Mouse (Mus musculus): ENCODE data around the gene B4galnt2. TPM values are rescaled to one million over a fixed set of nuclear protein-coding genes. Genes with fewer than 3 reads are reported as not detected.
A peak's percentile ranks its signal among the peaks of the same experiment; 100 is the strongest.
"Not testable (repeated sequence)": the region's sequence is repeated elsewhere in the genome, so short reads cannot be mapped to it uniquely, and the experiment has no call there.

The B4galnt2 gene
- polyA plus RNA-seq, 1 experiment from 2014 or later, result not detected

DNA sequence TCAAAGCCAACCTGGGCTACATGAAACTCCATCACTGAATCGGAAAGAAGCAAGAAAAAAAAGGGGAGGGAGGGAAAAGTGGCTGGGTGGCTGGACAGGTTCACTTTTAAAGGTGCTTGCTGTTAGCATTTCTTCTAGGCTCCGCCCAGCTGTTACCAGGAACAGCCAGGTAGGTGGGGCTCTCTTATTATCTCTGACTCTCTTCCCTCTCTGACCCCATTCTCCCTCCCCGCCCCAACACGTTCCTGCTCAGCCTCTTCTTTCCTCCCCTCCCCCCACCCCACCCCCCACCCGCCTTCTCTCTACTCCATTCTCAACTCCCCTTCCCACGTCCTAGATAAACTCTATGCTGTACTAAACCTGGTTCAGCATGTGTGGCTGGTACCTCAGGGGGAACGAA, 3.1 kb downstream of the B4galnt2 start:
- H3K4me2 ChIP-seq (replicated peaks), result no peak overlapping the region
- H3K36me3 ChIP-seq (replicated peaks; ENCODE audit: control insufficient read depth, insufficient read depth), result no peaks in the 10 kb centered on the region
- H3K27ac ChIP-seq, result no peak overlapping the region
- DNase-seq (ENCODE audit: low spot score), result no peak
- no peaks in the 10 kb centered on the region for H3K9me3 ChIP-seq (ENCODE audit: control insufficient read depth, low read length)
- H3K9ac ChIP-seq, result no peak overlapping the region
- peaks cover 5% of the 10 kb centered on the region for H3K4me1 ChIP-seq (replicated peaks; ENCODE audit: control insufficient read depth, insufficient read depth, low read length)
- peaks cover 64% of the 10 kb centered on the region for H3K27me3 ChIP-seq (ENCODE audit: control insufficient read depth, insufficient read depth, low read length)
- H3K4me3 ChIP-seq (replicated peaks; ENCODE audit: low read length), result no peak overlapping the region
- no peak for ATAC-seq (ENCODE audit: low FRiP score)
- 20% methylated on average over 7 of the region's 7 CpGs for WGBS

DNA sequence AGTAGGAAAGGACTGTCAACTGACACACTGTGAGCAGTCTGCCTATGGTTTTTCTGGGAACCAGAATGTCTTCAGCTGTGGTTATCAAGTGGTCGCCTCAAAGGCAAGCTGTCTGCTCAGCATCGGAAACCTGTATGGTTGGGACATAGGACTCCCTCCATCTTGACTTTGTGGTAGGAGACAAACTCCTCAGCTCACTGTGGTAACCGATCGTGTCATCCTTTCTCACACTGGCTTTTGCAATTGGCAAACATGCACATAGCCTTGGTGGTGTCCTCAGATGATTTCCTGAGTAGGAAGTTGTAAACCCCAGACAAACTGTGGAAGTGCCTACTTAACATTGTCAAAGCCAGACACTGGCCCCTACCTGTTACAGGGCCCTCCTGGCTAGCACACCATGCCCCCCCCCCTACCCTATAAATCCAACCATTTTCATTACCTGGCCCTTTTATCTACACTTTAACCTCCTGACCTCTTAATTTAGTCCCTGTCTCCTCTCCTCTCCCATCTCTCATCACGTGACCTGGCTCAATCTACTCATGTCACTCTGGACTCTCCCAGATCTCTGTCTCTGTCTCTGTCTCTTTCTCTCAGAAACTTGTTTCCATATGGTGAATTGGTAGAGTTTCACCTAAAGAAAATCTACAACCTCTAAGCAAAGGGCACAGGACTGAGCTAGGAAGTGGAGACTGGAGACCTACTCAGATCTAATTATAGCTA, 6.7 kb downstream of the B4galnt2 start:
- Histone ChIP-seq H3K9ac (no peak overlapping the region), H3K4me2 (replicated peaks) (no peak overlapping the region), H3K4me1 (replicated peaks; ENCODE audit: control insufficient read depth, insufficient read depth, low read length) (no peaks in the 10 kb centered on the region), H3K27ac (no peak overlapping the region), H3K27me3 (ENCODE audit: control insufficient read depth, insufficient read depth, low read length) (peaks cover 28% of the 10 kb centered on the region), H3K36me3 (replicated peaks; ENCODE audit: control insufficient read depth, insufficient read depth) (no peaks in the 10 kb centered on the region), H3K4me3 (replicated peaks; ENCODE audit: low read length) (no peak overlapping the region), H3K9me3 (ENCODE audit: control insufficient read depth, low read length) (no peaks in the 10 kb centered on the region)
- ATAC-seq (ENCODE audit: low FRiP score), result no peak
- DNase-seq (ENCODE audit: low spot score), result no peak
- WGBS, result 88% methylated on average over 5 of the region's 5 CpGs

DNA sequence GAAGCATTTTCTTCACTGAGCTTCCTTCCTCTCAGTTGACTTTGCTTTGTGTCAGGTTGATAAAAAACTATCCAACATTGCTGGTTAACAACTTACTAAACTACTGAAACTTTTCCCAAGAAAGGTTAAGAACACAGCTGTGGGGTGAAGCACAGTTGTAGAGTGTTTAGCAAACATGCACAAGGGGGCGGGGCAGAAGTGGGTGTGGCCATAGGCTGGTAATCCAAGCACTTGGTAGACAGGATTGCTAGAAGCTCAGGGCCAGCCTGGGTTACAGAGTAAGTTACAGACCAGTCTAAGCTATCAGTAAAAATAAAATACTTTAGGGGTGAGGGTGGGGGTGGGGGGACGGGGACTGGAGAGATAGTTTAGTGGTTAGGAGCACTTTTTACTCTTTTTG, 10.4 kb downstream of the B4galnt2 start:
- H3K9ac ChIP-seq, result no peak overlapping the region
- H3K4me3 ChIP-seq (replicated peaks; ENCODE audit: low read length), result no peak overlapping the region
- no peaks in the 10 kb centered on the region for H3K9me3 ChIP-seq (ENCODE audit: control insufficient read depth, low read length)
- DNase-seq (ENCODE audit: low spot score) (no peak), ATAC-seq (ENCODE audit: low FRiP score) (no peak)
- H3K27ac ChIP-seq, result no peak overlapping the region
- WGBS, result 68% methylated on average over 2 of the region's 2 CpGs
- H3K36me3 ChIP-seq (replicated peaks; ENCODE audit: control insufficient read depth, insufficient read depth), result no peaks in the 10 kb centered on the region
- H3K4me1 ChIP-seq (replicated peaks; ENCODE audit: control insufficient read depth, insufficient read depth, low read length), result no peaks in the 10 kb centered on the region
- H3K27me3 ChIP-seq (ENCODE audit: control insufficient read depth, insufficient read depth, low read length), result no peaks in the 10 kb centered on the region; the same call in 1 of the 2 replicates
- no peak overlapping the region for H3K4me2 ChIP-seq (replicated peaks)

DNA sequence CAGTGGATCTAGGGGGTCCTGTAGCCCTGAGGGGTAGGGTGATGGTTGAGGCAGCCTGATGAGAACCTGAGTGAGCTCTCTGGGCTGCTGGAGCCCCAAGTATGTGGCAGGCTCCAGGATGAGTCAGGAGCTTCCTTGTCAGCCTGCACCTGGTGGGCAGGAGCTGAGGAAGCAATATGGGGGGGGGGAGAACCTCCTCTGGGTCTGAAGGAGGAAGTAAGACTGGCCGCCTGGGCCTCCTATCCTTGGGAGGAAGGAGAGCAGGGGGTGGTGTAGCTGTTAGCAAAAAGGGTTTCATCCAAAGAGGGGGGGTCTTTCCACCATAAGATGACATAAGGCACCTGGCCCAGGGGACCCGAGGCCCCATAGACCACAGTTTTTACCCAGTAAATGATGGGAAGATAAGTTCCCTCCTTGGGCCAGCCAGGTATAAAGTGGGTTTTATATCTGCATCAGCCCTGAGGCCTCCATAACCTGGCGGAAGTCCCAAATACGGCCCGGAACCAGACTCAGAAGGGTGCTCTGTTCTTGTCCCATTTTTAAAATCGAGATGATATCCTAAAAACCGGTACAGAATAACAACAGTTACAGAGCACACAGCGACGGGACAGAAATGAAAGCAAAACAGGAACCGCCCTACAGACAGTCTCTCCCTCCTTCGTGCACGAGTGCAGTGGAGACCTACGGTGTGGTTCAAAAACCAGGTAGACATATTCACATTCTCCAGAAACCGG, 18.1 kb downstream of the B4galnt2 start:
- ATAC-seq (ENCODE audit: low FRiP score) (no peak), DNase-seq (ENCODE audit: low spot score) (no peak)
- Histone ChIP-seq H3K36me3 (replicated peaks; ENCODE audit: control insufficient read depth, insufficient read depth) (no peaks in the 10 kb centered on the region), H3K9ac (no peak overlapping the region), H3K9me3 (ENCODE audit: control insufficient read depth, low read length) (no peaks in the 10 kb centered on the region), H3K4me1 (replicated peaks; ENCODE audit: control insufficient read depth, insufficient read depth, low read length) (no peaks in the 10 kb centered on the region), H3K27me3 (ENCODE audit: control insufficient read depth, insufficient read depth, low read length) (no peaks in the 10 kb centered on the region), H3K4me2 (replicated peaks) (no peak overlapping the region), H3K27ac (no peak overlapping the region), H3K4me3 (replicated peaks; ENCODE audit: low read length) (no peak overlapping the region)
- WGBS, result 84% methylated on average over 14 of the region's 14 CpGs

DNA sequence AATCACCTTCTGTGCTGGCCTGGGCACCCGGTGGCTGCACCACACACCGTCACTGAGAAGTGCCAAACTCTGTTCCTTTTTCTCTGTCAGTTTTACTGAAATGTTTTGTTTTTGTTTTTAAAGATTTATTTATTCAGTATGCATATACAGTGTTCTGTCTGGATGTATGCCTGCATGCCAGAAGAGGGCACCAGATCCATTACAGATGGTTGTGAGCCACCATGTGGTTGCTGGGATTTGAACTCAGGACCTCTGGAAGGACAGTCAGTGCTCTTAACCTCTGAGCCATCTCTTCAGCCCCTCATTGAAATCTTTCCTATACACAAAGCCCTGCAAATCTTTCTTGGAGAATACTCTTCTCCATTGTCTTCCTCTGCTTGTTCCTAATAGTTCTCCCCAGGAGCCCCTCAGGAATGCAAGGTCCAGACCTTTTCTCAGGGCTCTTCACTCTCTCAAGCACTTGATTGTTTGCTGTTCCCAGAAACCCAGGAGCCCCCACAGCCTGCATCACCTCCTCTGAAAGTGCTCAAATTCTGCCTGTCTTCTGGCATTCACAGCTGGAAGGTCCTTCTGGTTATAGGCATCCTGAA, 24.1 kb downstream of the B4galnt2 start:
- H3K4me2 ChIP-seq (replicated peaks), result no peak overlapping the region
- no peak overlapping the region for H3K9ac ChIP-seq
- no peaks in the 10 kb centered on the region for H3K4me1 ChIP-seq (replicated peaks; ENCODE audit: control insufficient read depth, insufficient read depth, low read length)
- no peak overlapping the region for H3K4me3 ChIP-seq (replicated peaks; ENCODE audit: low read length)
- WGBS, result 65% methylated on average over 2 of the region's 2 CpGs
- no peak for DNase-seq (ENCODE audit: low spot score)
- no peaks in the 10 kb centered on the region for H3K9me3 ChIP-seq (ENCODE audit: control insufficient read depth, low read length)
- H3K36me3 ChIP-seq (replicated peaks; ENCODE audit: control insufficient read depth, insufficient read depth), result no peaks in the 10 kb centered on the region
- no peak overlapping the region for H3K27ac ChIP-seq
- ATAC-seq (ENCODE audit: low FRiP score), result no peak
- no peaks in the 10 kb centered on the region for H3K27me3 ChIP-seq (ENCODE audit: control insufficient read depth, insufficient read depth, low read length)

DNA sequence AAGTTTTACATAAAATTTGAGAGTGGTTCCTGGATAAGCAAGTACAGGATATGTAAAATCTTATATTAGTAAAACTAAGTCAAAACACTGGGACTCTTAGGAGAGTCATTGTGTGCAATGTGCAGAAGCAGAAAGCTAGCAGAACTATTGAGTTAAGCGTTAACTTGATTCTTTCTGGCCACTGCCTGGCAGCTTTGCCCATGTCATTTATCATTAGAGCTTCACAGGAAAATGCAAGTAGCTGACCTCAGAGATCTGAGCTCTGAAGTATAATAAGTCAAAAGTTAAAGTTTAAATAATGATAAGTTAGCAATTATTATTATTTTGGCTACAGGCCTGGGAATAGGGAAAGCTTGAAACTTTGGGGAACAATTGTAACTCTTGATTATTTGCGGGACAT, 34.8 kb downstream of the B4galnt2 start:
- H3K4me2 ChIP-seq (replicated peaks); H3K9me3 ChIP-seq (ENCODE audit: control insufficient read depth, low read length); H3K9ac ChIP-seq; H3K4me1 ChIP-seq (replicated peaks; ENCODE audit: control insufficient read depth, insufficient read depth, low read length); H3K27me3 ChIP-seq (ENCODE audit: control insufficient read depth, insufficient read depth, low read length); H3K27ac ChIP-seq; DNase-seq (ENCODE audit: low spot score); H3K36me3 ChIP-seq (replicated peaks; ENCODE audit: control insufficient read depth, insufficient read depth); H3K4me3 ChIP-seq (replicated peaks; ENCODE audit: low read length); ATAC-seq (ENCODE audit: low FRiP score): not testable (repeated sequence)
- 74% methylated on average over 2 of the region's 2 CpGs for WGBS

DNA sequence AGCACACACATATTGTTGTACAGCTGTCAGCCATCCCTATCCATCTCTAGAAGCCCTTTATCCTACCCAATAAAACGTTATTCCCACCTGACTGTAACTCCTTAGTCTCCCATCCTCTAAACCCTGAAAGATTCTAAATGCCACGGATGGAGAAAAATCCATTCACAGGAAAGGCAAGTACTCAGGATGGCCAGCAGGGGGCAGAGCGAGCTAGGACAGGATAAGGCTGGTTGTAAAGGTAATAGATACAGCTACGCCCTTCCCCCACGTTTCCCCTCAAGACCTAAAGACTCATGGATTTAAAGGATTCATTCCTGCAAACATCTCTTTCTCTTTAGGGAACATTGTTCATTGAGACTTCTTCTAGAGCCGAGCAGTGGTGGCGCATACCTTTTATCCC, 38.4 kb downstream of the B4galnt2 start:
- no peaks in the 10 kb centered on the region for H3K9me3 ChIP-seq (ENCODE audit: control insufficient read depth, low read length)
- H3K36me3 ChIP-seq (replicated peaks; ENCODE audit: control insufficient read depth, insufficient read depth), result no peaks in the 10 kb centered on the region
- peak overlapping the region; percentile 19; the same call in 1 of the 2 replicates for H3K4me2 ChIP-seq (replicated peaks)
- WGBS, result 27% methylated on average over 7 of the region's 7 CpGs
- H3K4me1 ChIP-seq (replicated peaks; ENCODE audit: control insufficient read depth, insufficient read depth, low read length), result no peaks in the 10 kb centered on the region
- no peak overlapping the region for H3K4me3 ChIP-seq (replicated peaks; ENCODE audit: low read length)
- no peak for ATAC-seq (ENCODE audit: low FRiP score)
- peak; percentile 76 for DNase-seq (ENCODE audit: low spot score)
- no peak overlapping the region for H3K9ac ChIP-seq
- H3K27me3 ChIP-seq (ENCODE audit: control insufficient read depth, insufficient read depth, low read length), result no peaks in the 10 kb centered on the region
- H3K27ac ChIP-seq, result no peak overlapping the region

DNA sequence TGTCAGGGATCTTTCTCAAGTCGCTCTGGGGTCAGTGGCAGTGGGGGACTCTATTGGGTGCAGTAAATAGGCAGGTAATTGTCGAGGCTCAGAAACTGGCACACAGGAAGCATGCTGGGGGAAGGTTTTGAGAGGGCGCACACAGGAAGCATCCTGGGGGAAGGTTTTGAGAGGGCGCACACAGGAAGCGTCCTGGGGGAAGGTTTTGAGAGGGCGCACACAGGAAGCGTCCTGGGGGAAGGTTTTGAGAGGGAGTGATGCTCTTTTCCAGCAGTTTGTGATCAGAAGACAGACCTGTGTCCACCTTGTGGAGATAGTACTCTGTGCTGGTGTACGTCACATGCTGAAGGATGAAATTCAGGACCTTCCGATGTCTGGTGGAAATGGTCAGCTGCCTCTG, 38.9 kb downstream of the B4galnt2 start:
- Histone ChIP-seq H3K4me2 (replicated peaks) (peak overlapping the region; percentile 19; the same call in 1 of the 2 replicates), H3K27ac (no peak overlapping the region), H3K9me3 (ENCODE audit: control insufficient read depth, low read length) (no peaks in the 10 kb centered on the region), H3K36me3 (replicated peaks; ENCODE audit: control insufficient read depth, insufficient read depth) (no peaks in the 10 kb centered on the region), H3K9ac (no peak overlapping the region), H3K27me3 (ENCODE audit: control insufficient read depth, insufficient read depth, low read length) (no peaks in the 10 kb centered on the region), H3K4me1 (replicated peaks; ENCODE audit: control insufficient read depth, insufficient read depth, low read length) (no peaks in the 10 kb centered on the region), H3K4me3 (replicated peaks; ENCODE audit: low read length) (no peak overlapping the region)
- WGBS, result 25% methylated on average over 9 of the region's 9 CpGs
- DNase-seq (ENCODE audit: low spot score) (no peak), ATAC-seq (ENCODE audit: low FRiP score) (no peak)

DNA sequence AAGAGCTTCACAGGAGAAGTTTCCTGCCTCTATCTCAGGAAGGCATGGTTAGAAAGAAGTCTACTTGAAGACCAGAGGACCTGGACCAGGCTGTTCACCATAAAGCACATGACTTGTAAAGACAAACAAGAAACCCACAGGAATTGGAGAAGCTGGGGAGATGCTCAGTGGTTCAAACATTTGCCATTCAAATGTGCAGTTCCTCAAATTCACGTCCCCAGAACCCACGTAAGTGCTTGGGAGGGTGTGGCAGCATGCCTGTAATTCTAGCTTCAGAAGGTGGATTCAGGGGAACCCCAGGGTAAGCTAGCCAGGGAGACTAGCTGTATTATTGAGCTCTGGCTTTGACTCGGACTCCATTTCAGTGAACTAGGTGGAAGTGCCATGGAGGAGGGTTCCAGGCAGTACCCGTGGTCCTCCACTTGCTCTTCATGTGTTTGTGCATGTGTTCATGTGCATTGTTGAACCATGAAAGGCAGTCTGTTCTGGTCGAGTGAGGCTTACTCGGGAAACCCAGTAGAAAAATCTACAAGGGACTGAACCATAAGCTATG, 44.7 kb downstream of the B4galnt2 start:
- H3K4me2 ChIP-seq (replicated peaks), result no peak overlapping the region
- 75% methylated on average over 6 of the region's 6 CpGs for WGBS
- H3K36me3 ChIP-seq (replicated peaks; ENCODE audit: control insufficient read depth, insufficient read depth), result no peaks in the 10 kb centered on the region
- no peaks in the 10 kb centered on the region for H3K4me1 ChIP-seq (replicated peaks; ENCODE audit: control insufficient read depth, insufficient read depth, low read length)
- H3K4me3 ChIP-seq (replicated peaks; ENCODE audit: low read length), result no peak overlapping the region
- H3K9ac ChIP-seq, result no peak overlapping the region
- no peak for DNase-seq (ENCODE audit: low spot score)
- ATAC-seq (ENCODE audit: low FRiP score), result no peak
- no peak overlapping the region for H3K27ac ChIP-seq
- H3K27me3 ChIP-seq (ENCODE audit: control insufficient read depth, insufficient read depth, low read length), result no peaks in the 10 kb centered on the region
- H3K9me3 ChIP-seq (ENCODE audit: control insufficient read depth, low read length), result no peaks in the 10 kb centered on the region
